Mouse (Mus musculus): ENCODE results near the gene Ube2v1. TPM values are rescaled to one million over a fixed set of nuclear protein-coding genes. Genes with fewer than 3 reads are reported as not detected.

The Ube2v1 gene
- polyA plus RNA-seq (2012; rRNA removed; ENCODE audit: low replicate concordance): 84.5 and 129 TPM in 2 replicates

DNA sequence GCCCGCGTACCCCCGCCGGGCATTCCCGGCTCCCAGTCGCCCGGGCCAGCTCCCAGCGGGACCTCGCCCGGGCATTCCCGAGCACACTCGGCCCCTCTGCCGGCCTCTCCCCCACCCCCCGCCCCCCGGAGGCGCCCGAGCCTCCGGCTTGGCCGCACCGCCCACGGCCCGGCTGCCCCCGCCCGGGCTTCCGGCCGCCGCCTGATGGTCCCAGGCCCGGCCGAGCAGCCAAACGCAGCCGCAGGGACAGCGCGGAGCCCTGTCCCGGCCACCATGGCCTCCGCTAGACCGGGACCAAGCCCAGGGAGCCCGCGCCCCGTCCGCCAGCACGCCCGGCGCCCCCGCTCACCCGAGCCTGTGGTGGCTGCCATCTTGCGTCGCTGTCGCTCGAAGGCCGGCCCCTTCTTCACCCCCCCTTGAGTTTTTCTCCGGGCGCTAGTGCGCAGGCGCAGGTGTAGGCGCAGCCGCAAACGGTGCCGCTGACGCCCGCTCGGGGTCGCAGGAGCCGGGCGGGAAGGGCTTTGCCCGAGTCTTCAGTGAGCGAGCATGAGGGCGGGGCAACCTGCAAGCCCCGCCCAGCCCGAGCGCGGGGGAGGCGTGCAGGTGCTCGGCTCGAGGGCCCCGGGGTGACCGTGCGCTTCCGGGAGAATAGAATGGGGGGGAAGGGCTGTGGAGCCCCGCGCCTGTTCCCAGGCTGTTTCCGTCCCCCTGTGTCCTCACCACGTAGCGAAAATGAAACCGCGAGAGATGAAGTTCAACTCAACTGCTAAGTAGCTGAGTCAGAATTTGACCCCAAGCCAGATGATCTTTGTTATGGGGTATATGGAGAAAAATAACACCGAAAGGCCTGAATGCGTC is at the start of gene Ube2v1:
Gene Ube2v1, minus strand, starts transcription at position 505 of the 858 bp plus-strand sequence.

DNA sequence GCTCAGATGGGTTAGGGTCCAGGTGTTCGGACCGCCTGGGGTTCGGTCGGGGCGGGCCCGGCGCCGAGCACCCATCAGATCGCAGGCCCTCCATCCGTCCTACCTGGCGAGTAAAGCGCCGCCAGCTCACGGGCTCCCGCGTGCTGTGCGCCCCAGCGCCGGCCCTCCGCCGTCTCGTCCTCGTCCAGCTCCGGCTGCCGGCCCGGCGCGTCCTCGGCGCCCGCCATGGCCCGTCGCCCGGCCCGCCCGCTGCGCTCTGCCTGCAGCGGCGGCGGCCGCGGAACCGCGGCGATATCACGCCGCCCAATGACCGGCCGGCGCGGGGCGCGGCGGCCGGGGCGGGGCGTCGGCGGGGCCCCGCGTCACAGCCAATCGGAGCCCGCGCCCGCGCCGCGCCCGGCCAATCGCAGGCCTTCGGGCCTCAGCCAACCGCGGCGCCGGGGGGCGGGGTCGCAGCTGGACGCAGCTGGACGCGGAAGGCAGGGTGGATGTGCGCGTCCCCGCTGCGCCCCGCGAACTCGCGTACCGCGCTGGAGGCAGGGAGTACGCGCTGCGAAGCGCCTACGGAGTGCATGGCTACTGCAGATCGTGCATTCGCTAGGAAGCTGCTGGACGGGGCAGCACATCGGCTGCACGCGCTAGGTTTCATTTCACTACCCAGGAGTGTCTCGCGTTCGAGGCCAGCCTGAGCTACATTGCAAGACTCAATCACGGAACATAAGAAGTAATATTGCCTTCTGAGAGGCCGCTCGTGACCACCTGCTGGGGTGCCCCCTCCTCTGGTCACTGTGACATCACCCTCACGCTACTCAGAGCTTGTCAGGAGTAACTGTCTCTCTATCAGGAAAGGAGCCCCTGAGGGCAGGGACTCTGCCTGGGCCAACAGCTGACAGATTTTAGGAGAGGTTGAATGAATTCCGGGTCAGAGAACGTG is 29.6 kb upstream of the Ube2v1 start, which contains the start of gene Gm20431:
Gene Gm20431, minus strand, starts transcription at position 227 of the 934 bp plus-strand sequence.

Other genes with a start within 250 kb of the Ube2v1 start
- gene Slc9a8, start 210.4 kb downstream of the Ube2v1 start, polyA plus RNA-seq (2012; rRNA removed; ENCODE audit: low replicate concordance): 45.2 and 60.5 TPM in 2 replicates
- 91.0 and 142 TPM in 2 replicates for gene Rnf114, start 139.4 kb downstream of the Ube2v1 start, polyA plus RNA-seq (2012; rRNA removed; ENCODE audit: low replicate concordance)
- gene Spata2, start 139.2 kb downstream of the Ube2v1 start, polyA plus RNA-seq (2012; rRNA removed; ENCODE audit: low replicate concordance): 31.1 and 31.9 TPM in 2 replicates
- 40.2 and 70.6 TPM in 2 replicates for gene Snai1, start 93.9 kb downstream of the Ube2v1 start, polyA plus RNA-seq (2012; rRNA removed; ENCODE audit: low replicate concordance)
- 19.9 and 39.1 TPM in 2 replicates for gene Gm20431, start 29.4 kb upstream of the Ube2v1 start, polyA plus RNA-seq (2012; rRNA removed; ENCODE audit: low replicate concordance)
- gene Cebpb, start 56.8 kb upstream of the Ube2v1 start, polyA plus RNA-seq (2012; rRNA removed; ENCODE audit: low replicate concordance): 101 and 696 TPM in 2 replicates
- gene Tmem189, start 57.7 kb upstream of the Ube2v1 start, polyA plus RNA-seq (2012; rRNA removed; ENCODE audit: low replicate concordance): 126 and 190 TPM in 2 replicates